In genomic region chr11:115564064-115564809, GRCm38 (mm10) we compare ENCODE assay signal across 7 mouse cellular contexts. TPM values are rescaled to one million over a fixed set of nuclear protein-coding genes. Genes with fewer than 3 reads are reported as not detected.
A peak's percentile ranks its signal among the peaks of the same experiment; 100 is the strongest.
DNase-seq lines count a peak whose midpoint lies in the region; ATAC-seq lines count a peak whose summit lies in the region.

Gene Nup85, plus strand, starts transcription at chr11:115564434.

- peak within 1 kb of the TSS; percentile 78 for H3K4me2 ChIP-seq in embryonic facial prominence, embryonic 12.5 days (replicated peaks)
- H3K4me2 ChIP-seq in limb, embryonic 11.5 days (ENCODE audit: low read depth, severe bottlenecking): peak within 1 kb of the TSS; percentile 76
- H3K4me2 ChIP-seq in midbrain, embryonic 14.5 days (ENCODE audit: low read length): peak within 1 kb of the TSS; percentile 73

- peak; percentile 99 for DNase-seq in adrenal gland, postnatal 25 days
- peak; percentile 100 for DNase-seq in heart, adult 11 months
- peak; percentile 97 for DNase-seq in kidney, adult 18-20 months
- peak; percentile 99 for DNase-seq in limb, embryonic 11.5 days (ENCODE audit: low spot score)
- peak; percentile 99 for DNase-seq in midbrain, embryonic 14.5 days
- peak; percentile 92 to 96 for DNase-seq in spleen, adult 18-20 months

- H3K36me3 ChIP-seq in embryonic facial prominence, embryonic 12.5 days: peaks cover 37% of the 10 kb centered on the region
- peaks cover 10% of the 10 kb centered on the region; the same call in 1 of the 2 replicates for H3K36me3 ChIP-seq in limb, embryonic 11.5 days (ENCODE audit: control insufficient read depth, insufficient read depth, low read length)
- H3K36me3 ChIP-seq in midbrain, embryonic 14.5 days (ENCODE audit: control insufficient read depth, insufficient read depth, low read length): peaks cover 33% of the 10 kb centered on the region

- peak within 1 kb of the TSS; percentile 88 for H3K27ac ChIP-seq in embryonic facial prominence, embryonic 12.5 days
- H3K27ac ChIP-seq in limb, embryonic 11.5 days (replicated peaks; ENCODE audit: low read depth, low read length): 0 out of 2 replicates have a peak within 1 kb of the TSS, but pooled peaks have one; percentile 2
- peak within 1 kb of the TSS; percentile 84 for H3K27ac ChIP-seq in midbrain, embryonic 14.5 days (replicated peaks; ENCODE audit: low read depth, low read length)

- peak within 1 kb of the TSS; percentile 76 for H3K4me3 ChIP-seq in embryonic facial prominence, embryonic 12.5 days
- H3K4me3 ChIP-seq in limb, embryonic 11.5 days (ENCODE audit: low read depth, low read length): peak within 1 kb of the TSS; percentile 76
- H3K4me3 ChIP-seq in midbrain, embryonic 14.5 days (replicated peaks; ENCODE audit: low read depth, low read length): peak within 1 kb of the TSS; percentile 75

- ATAC-seq in embryonic facial prominence, embryonic 12.5 days (ENCODE audit: insufficient number of reproducible peaks, insufficient read depth, low FRiP score, low TSS enrichment): peak; percentile 88
- ATAC-seq in limb, embryonic 11.5 days (ENCODE audit: insufficient number of reproducible peaks, low FRiP score, low TSS enrichment, low read depth): peak; percentile 87
- peak; percentile 84 for ATAC-seq in midbrain, embryonic 14.5 days (ENCODE audit: low FRiP score, low TSS enrichment)

- peaks cover 14% of the 10 kb centered on the region for H3K4me1 ChIP-seq in embryonic facial prominence, embryonic 12.5 days
- peaks cover 7% of the 10 kb centered on the region; the same call in 1 of the 2 replicates for H3K4me1 ChIP-seq in limb, embryonic 11.5 days (ENCODE audit: control insufficient read depth, insufficient read depth, low read length)
- H3K4me1 ChIP-seq in midbrain, embryonic 14.5 days (ENCODE audit: control insufficient read depth, insufficient read depth, low read length): peaks cover 7% of the 10 kb centered on the region; the same call in 1 of the 2 replicates

- no peaks in the 10 kb centered on the region for H3K27me3 ChIP-seq in embryonic facial prominence, embryonic 12.5 days
- no peaks in the 10 kb centered on the region for H3K27me3 ChIP-seq in limb, embryonic 11.5 days (ENCODE audit: control insufficient read depth, insufficient read depth, low read length)
- no peaks in the 10 kb centered on the region for H3K27me3 ChIP-seq in midbrain, embryonic 14.5 days (ENCODE audit: control insufficient read depth, insufficient read depth, low read length)

- peak within 1 kb of the TSS; percentile 78 for H3K9ac ChIP-seq in embryonic facial prominence, embryonic 12.5 days
- peak within 1 kb of the TSS; percentile 58 for H3K9ac ChIP-seq in limb, embryonic 11.5 days (ENCODE audit: low read length)
- H3K9ac ChIP-seq in midbrain, embryonic 14.5 days (replicated peaks; ENCODE audit: low read length): peak within 1 kb of the TSS; percentile 73

- WGBS in embryonic facial prominence, embryonic 12.5 days: under 1% methylated on average over 42 of the region's 42 CpGs
- under 1% methylated on average over 42 of the region's 42 CpGs for WGBS in limb, embryonic 11.5 days
- under 1% methylated on average over 42 of the region's 42 CpGs for WGBS in midbrain, embryonic 14.5 days

- H3K9me3 ChIP-seq in embryonic facial prominence, embryonic 12.5 days: no peaks in the 10 kb centered on the region
- no peaks in the 10 kb centered on the region for H3K9me3 ChIP-seq in limb, embryonic 11.5 days (ENCODE audit: control insufficient read depth, low read length)
- no peaks in the 10 kb centered on the region for H3K9me3 ChIP-seq in midbrain, embryonic 14.5 days (ENCODE audit: control insufficient read depth, low read length)

RNA-seq across cellular contexts. Expression of gene Nup85, which starts in this region (rescaled TPM):
- 54.0 and 60.7 TPM in 2 replicates for total RNA-seq in adrenal gland, postnatal 25 days (2021)
- 192 and 205 TPM in 2 replicates for polyA plus RNA-seq in embryonic facial prominence, embryonic 12.5 days (2016; fragmentation: Nextera tagmentation; extraction: Ambion mirVana)
- 213 and 220 TPM in 2 replicates for polyA plus RNA-seq in limb, embryonic 11.5 days (2014; fragmentation: Nextera tagmentation; extraction: Ambion mirVana)
- 83.7 and 107 TPM in 2 replicates for polyA plus RNA-seq in midbrain, embryonic 14.5 days (2014; fragmentation: Nextera tagmentation; extraction: Ambion mirVana)

Comparison
In these comparisons a context has a peak if more than half of its experiments do, and no peak if none do; other contexts are left out.
1. Peak in every context shown above with its lines: DNase-seq, ATAC-seq, H3K4me3 ChIP-seq and H3K27ac ChIP-seq.
2. H3K27ac ChIP-seq: peak in every context shown above with its lines; median percentile 88 in embryonic facial prominence, embryonic 12.5 days; 84 in midbrain, embryonic 14.5 days; 2 in limb, embryonic 11.5 days.